Mouse (Mus musculus) kidney, postnatal 10 days (tissue): ENCODE results near the gene Btnl10.

Source experiments
- DNase-seq: peaks from one replicate; pipeline ENCODE4 v3.0.0; 2021; ENCODE audit warnings: mixed read lengths

Gene Btnl10

GRCm38 (mm10) chr11:58959921-58960465 is 42.3 kb downstream of the Btnl10 start:
- DNase-seq = peak; percentile 84

GRCm38 (mm10) chr11:58961364-58962177 is 43.9 kb downstream of the Btnl10 start:
- DNase-seq = no peak

GRCm38 (mm10) chr11:58963543-58963942 is 45.8 kb downstream of the Btnl10 start:
- DNase-seq = peak; percentile 60

- no peak for DNase-seq
Observed at GRCm38 (mm10) chr11:58964216-58964615, 46.5 kb downstream of the Btnl10 start.

GRCm38 (mm10) chr11:58965001-58965760 is 47.5 kb downstream of the Btnl10 start:
- DNase-seq = no peak

GRCm38 (mm10) chr11:58967346-58967745 is 49.6 kb downstream of the Btnl10 start:
- peak; percentile 57 for DNase-seq

GRCm38 (mm10) chr11:58968551-58968950 is 50.8 kb downstream of the Btnl10 start:
- no peak for DNase-seq

GRCm38 (mm10) chr11:58969027-58969426 is 51.3 kb downstream of the Btnl10 start:
- DNase-seq = no peak

GRCm38 (mm10) chr11:58969659-58970058 is 52.0 kb downstream of the Btnl10 start:
- DNase-seq = peak; percentile 62

- no peak for DNase-seq
Observed at GRCm38 (mm10) chr11:58970831-58971530, 53.3 kb downstream of the Btnl10 start.

GRCm38 (mm10) chr11:58971796-58972195 is 54.1 kb downstream of the Btnl10 start:
- DNase-seq = no peak

GRCm38 (mm10) chr11:58974414-58974813 is 56.7 kb downstream of the Btnl10 start:
- DNase-seq = no peak
